ENCODE assay signal across 19 mouse cellular contexts in the genomic region with DNA sequence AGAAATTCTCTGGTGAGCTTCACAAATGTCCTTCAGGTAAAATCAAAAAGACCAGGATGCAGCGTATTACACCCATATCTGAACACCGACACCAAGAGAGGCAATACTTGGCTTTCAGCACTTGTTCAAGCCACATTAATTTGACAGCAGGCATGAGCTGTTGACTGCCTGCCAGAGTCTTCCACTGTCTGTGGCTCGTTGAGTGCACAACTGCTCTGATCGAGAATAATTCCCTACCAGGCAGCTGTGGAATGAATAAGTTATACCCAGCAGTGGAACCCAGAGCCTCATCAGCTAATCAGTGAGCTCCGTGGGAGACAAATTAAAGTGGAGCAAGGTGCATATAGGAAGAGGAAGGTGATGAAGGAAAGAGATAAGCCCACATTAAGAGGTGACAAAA.
A peak's percentile ranks its signal among the peaks of the same experiment; 100 is the strongest.
DNase-seq lines count a peak whose midpoint lies in the region; ATAC-seq and TF ChIP-seq lines count a peak whose summit lies in the region.
"Had no signal": no experiment of that assay in that cellular context is flagged by ENCODE, and none has a peak within 500 bp of the region (broad histone marks: within the 10 kb centered on the region; RNA-seq: fewer than 3 reads in every experiment).

No protein-coding gene starts in this region.

- H3K4me3 ChIP-seq in liver, postnatal 0 days (ENCODE audit: low read depth, low read length) = no peak overlapping the region
- H3K4me3 ChIP-seq: heart, adult 2 months; left cerebral cortex, adult 2 months; limb, embryonic 12.5 days had no signal

- no peak for TF ChIP-seq EP300 in liver, postnatal 0 days (IDR thresholded peaks at IDR 0.05; ENCODE audit: low read depth)

- no peaks in the 10 kb centered on the region for H3K36me3 ChIP-seq in liver, postnatal 0 days (replicated peaks; ENCODE audit: insufficient read depth, low read length)
- H3K36me3 ChIP-seq: limb, embryonic 12.5 days had no signal

- H3K27ac ChIP-seq in liver, postnatal 0 days (ENCODE audit: low read depth) = no peak overlapping the region
- H3K27ac ChIP-seq: heart, adult 2 months; limb, embryonic 12.5 days; liver, embryonic 14.5 days had no signal

- no peak overlapping the region for H3K9ac ChIP-seq in liver, postnatal 0 days (replicated peaks)
- H3K9ac ChIP-seq: limb, embryonic 12.5 days; liver, embryonic 14.5 days had no signal

- peak; percentile 73 to 74 for DNase-seq in cerebellum, postnatal 14 days
- no peak for DNase-seq in cerebellum, adult 11-12 months
- DNase-seq in left cerebral cortex, postnatal 4 days = peak; percentile 67
- DNase-seq in left cerebral cortex, postnatal 10 days (ENCODE audit: extremely low spot score in 1 of 2, low spot score in 2 of 2) = no peak
- peak; percentile 35 to 36 for DNase-seq in right cerebral cortex, postnatal 10 days (ENCODE audit: low spot score in 2 of 2)
- DNase-seq in right cerebral cortex, adult 2 months (ENCODE audit: low spot score in 2 of 2) = no peak
- DNase-seq in layer of hippocampus, postnatal 14 days (ENCODE audit: low spot score in 2 of 2) = peak; percentile 16 to 37
- DNase-seq in liver, postnatal 0 days = no peak
- DNase-seq: adrenal gland, adult 8-10 months; B cell, adult 2 months; gastrocnemius, postnatal 14 days; heart, adult 2 months; kidney, adult 2 months; kidney, postnatal 14 days; lung, postnatal 14 days; thymus, postnatal 25 days had no signal

- no peaks in the 10 kb centered on the region for H3K4me1 ChIP-seq in liver, postnatal 0 days (ENCODE audit: insufficient read depth)
- H3K4me1 ChIP-seq: limb, embryonic 12.5 days had no signal

- intact Hi-C loops in left cerebral cortex, postnatal 4 days (cut with DNase I) = no loop called here
- intact Hi-C loops in left cerebral cortex, postnatal 10 days (cut with DNase I) = no loop called here

- WGBS in liver, postnatal 0 days (ENCODE audit: insufficient replicate concordance) = 67% methylated on average over 5 of the region's 5 CpGs

- no peak overlapping the region for H3K4me2 ChIP-seq in liver, postnatal 0 days (ENCODE audit: low read depth, low read length)
- H3K4me2 ChIP-seq: limb, embryonic 12.5 days had no signal

- H3K9me3 ChIP-seq in liver, postnatal 0 days (ENCODE audit: low read length) = no peaks in the 10 kb centered on the region
- H3K9me3 ChIP-seq: limb, embryonic 12.5 days had no signal

- no peaks in the 10 kb centered on the region for H3K27me3 ChIP-seq in liver, postnatal 0 days (ENCODE audit: insufficient read depth, low read length)
- H3K27me3 ChIP-seq: limb, embryonic 12.5 days had no signal

- no peak for TF ChIP-seq CTCF in liver, postnatal 0 days (IDR thresholded peaks at IDR 0.05; ENCODE audit: low read depth)

- no peak for ATAC-seq in liver, postnatal 0 days

Comparison
In these comparisons a context has a peak if more than half of its experiments do, and no peak if none do; other contexts are left out.
1. DNase-seq: peak in cerebellum, postnatal 14 days (2 of 2), left cerebral cortex, postnatal 4 days (single experiment), right cerebral cortex, postnatal 10 days (2 of 2) and layer of hippocampus, postnatal 14 days (2 of 2); none in cerebellum, adult 11-12 months (single experiment), left cerebral cortex, postnatal 10 days (0 of 2), right cerebral cortex, adult 2 months (0 of 2) and liver, postnatal 0 days (single experiment).